Mouse (Mus musculus) gonadal fat pad, adult 2 months (tissue): ENCODE results near the gene Abcb1a. TPM values are rescaled to one million over a fixed set of nuclear protein-coding genes. Genes with fewer than 3 reads are reported as not detected.

Experiments used
- DNase-seq: peaks from one replicate; pipeline ENCODE4 v3.0.0-alpha.2; 2012; ENCODE audit warnings: low read depth
- polyA plus RNA-seq: library from polyadenylated mRNA; depleted of rRNA; stranded (reverse); fragments of >200 nt; gene quantifications from 2 replicates; pipeline ENCODE4 v1.2.3, GENCODE M21; 2012; rRNA removed

The Abcb1a gene
- polyA plus RNA-seq, result 5.2 and 5.8 TPM in 2 replicates

DNA sequence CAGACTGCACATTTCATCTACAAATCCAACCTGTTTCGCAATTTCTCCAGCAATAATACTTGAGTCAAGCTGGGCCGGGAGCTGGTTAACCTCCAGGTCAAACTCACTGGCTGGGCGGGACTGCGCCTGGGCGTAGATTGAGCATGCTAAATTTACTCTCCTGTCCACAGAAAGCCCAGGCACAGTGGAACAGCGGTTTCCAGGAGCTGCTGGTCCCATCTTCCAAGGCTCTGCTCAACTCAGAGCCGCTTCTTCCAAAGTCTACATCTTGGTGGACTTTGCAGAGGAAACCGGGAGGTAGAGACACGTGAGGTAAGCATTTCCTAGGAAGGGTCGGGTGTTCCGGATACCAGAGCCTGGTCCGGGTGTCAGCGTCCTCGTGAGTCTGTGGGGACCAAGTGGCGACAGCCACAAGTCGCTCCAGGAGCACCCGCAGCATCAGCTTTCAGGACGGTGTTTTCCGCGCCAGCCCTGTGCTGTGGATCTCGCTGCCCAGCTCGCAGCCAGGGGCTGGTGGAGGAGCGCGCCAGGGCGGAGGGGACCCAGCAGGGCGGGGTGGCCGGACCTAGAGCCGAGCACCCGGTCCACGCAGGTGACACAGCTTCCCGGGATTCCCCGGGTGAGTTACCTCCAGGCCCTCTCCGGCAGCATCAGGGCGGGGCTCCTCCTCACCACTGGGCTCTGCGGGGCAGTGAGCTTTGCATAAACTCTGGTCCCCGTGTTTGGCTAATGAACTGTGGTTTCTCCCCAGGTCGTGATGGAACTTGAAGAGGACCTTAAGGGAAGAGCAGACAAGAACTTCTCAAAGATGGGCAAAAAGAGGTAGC is at the start of gene Abcb1a:
TSS of gene Abcb1a (plus strand) at position 167 of the 827 bp plus-strand sequence.
- peak; percentile 9 for DNase-seq

DNA sequence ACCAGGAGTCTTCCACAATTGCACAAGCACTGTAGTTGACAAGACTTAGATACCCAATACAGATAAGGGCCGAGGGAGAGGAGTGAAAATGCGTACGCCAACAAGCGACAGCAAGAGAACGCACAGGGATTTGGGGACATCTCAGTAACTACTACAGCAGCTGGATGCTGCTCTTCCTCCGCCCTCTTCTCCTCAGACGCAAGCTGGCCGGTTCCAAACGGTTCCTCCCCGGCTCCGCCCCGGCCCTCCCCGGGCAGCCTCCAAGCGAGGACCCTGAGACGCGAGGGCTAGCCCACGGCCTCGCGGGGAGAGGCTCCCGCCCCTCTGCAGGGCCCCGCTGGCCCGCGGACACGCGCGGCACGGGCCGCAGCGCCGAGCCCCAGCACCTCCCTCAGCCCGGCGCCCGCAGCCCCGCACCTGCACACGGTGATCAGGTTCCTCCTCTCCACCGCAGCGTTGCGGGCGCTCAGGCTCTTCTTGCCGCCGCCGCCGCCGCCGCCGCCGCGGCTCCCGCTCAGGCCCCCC is 37.7 kb upstream of the Abcb1a start:
- DNase-seq, result no peak

DNA sequence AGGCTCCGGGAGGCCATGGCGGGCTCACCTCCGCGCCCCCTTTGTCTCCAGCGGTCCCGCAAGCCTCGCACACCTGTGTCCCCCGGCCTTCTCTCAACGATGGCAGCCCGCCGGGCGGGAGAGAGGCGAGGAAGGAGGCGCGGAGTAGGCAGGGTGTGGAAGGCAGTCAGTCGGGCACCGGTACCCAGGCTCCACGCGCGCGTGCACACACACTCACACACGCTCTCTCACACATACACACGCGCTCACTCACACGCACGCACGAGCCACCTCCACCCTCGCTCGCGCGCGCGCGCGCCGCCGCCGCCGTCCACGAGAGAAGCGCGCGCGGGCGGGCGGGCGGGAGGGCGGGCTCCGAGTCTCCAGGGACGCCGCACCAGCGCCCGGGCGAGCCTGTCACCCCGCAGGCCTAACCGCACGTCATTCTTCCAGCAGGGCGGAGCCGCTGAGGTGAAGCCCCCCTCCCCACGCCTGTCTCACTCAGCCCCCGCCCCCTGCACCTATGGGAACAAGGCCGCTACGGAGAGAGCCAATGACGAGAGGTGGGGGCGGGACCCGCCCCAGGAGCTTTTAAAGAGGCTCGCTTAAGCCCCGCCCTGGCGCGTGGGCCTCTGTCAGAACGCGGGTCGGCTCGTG is 37.2 kb upstream of the Abcb1a start, which contains the start of gene Rundc3b:
TSS of gene Rundc3b (minus strand) at position 357 of the 636 bp plus-strand sequence.
- peak; percentile 31 for DNase-seq

- no peak for DNase-seq
Observed at GRCm38 (mm10) chr5:8632901-8633300, 27.0 kb upstream of the Abcb1a start.

- DNase-seq, result no peak
Observed at GRCm38 (mm10) chr5:8634489-8634975, 25.3 kb upstream of the Abcb1a start.

GRCm38 (mm10) chr5:8648300-8648699 is 11.6 kb upstream of the Abcb1a start:
- no peak for DNase-seq

DNA sequence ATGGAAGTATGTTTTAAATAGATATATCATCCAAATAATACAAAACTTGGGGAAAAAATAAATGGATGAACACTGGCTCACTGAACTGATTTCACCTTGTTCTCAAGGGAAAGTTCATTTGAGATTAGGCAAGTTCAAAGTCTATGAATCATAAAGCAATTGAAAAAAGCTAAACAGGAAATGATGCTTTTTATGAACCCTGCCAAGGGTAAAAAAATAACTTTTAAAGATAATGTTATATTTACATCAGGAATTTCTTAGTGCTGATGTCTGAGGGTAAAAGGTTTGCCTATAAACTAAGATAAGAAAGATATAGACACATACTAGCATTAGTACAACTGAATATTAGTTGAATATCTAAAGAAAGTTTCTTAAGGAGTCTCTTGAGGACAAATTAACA is 11.1 kb upstream of the Abcb1a start:
- DNase-seq, result no peak

DNA sequence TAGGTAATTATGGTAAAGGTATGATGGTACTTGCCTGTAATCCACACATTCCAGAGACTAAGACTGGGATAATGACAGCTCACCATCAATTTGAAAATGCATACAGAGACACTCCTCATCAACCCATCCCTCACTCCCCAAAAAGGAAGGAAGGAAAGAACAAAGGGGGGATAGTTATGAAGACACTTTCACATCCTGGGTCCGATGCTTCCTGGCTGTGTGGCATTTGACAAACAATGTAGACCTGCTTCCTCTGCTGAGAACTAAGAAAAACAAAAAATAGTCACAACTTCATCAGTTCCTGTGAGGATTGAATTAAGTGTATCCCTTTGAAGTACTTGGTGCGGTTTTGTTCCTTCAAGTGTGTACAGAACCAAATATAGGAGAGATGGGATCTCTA is 7.8 kb upstream of the Abcb1a start:
- no peak for DNase-seq

DNA sequence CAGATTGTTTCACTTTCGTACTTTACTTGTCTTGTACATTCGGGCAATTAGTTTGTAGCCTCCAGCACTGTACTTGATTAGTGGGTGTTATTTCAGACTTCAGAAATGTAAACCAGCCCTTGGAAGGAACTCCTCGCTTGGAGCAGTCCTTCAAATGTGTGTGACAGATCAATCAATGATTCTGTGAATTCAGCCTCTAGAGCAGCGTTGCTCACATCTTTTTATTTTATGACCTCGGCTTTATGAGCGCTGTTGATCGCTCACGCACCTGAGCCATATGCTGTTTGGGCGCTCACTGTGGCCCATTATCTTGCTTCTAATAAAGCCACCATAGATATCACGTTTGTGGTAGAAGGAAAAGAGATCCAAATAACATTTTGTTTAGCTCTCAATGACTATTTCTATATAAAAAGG is 868 bp downstream of the Abcb1a start:
- DNase-seq, result no peak

- DNase-seq, result no peak
Observed at GRCm38 (mm10) chr5:8664678-8665077, 4.8 kb downstream of the Abcb1a start.

DNA sequence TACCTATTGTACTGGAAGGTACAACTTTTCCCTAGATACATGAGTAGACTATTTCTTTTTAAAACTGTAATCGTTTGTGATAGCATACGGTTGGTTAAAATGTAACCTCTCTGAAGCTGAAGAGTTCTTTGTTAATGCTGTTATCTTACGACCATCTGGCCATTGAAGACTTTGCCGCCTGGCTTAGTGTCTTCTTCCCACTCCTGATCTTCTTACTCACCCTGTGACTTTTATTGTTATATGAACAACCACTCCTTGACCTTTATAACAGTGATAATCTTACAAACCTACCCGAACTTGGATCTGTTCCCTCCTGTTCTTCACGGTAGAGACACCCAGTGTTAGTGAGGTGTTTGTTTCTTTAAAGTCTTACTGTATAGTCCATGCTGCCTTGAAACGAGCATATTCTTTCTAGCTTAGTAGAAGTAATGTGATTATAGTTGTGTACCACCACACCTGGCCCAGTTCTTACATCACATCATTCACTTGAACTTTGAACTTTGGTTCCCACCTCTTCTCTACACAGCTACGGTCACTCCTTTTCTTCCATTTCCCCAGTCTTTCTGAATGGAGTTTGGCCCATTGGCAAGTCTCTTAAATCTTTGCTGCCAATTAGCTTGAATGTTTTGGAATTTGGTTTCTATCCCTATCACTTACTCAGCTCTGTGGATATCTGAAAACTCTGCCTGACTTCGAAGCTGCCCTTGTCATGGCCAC is 8.0 kb downstream of the Abcb1a start:
- no peak for DNase-seq

DNA sequence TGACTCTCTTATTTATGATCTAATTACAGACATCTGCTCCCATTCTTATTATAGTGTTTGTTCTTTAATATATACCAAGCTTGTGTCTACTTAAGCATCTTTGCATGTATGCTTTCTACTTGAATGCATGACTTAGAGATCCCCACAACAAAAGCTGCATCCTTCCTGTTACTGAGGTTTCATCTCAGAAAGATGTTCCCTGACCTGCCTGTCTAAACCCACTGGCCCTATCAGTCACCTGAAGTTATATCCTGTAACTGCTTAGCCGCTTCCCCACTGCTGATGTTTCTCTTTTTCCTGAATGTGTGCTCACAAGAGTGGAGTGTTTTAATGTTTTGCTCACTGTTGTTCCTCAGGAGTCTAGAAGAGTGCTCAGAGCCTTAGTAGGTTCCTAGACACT is 9.7 kb downstream of the Abcb1a start:
- DNase-seq, result no peak

DNA sequence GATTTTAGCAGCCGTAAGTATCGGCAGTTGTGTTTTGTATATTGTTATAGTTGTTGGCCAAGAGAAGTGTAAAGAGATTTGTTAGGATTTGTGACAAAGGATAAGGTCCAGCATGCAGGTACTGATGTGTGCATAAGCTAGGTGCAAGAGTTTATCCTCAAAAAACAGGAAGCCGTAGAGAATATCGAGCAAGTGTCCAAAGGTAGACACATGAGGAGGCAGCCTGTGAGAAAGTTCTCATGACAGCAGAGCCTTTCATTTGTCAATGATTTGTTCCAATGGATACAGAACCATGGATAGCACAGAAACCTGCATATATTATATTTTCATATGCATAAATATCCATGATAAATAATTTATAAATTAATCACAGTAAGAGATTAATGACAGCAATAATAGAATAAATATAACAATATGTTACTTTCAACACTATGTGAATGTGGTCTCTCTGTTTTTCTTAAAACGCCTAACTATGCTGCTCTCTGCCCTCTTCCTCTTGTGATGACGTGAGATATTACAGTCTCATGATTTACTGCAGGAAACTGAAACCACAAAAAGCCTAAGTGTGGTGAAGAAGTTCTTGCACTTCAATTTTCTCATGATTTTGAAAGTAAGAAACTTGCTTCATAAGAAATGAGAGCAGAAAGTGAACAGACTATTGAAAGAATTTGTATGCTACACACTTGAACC is 15.5 kb downstream of the Abcb1a start:
- no peak for DNase-seq

GRCm38 (mm10) chr5:8675952-8676262 is 16.0 kb downstream of the Abcb1a start:
- no peak for DNase-seq

DNA sequence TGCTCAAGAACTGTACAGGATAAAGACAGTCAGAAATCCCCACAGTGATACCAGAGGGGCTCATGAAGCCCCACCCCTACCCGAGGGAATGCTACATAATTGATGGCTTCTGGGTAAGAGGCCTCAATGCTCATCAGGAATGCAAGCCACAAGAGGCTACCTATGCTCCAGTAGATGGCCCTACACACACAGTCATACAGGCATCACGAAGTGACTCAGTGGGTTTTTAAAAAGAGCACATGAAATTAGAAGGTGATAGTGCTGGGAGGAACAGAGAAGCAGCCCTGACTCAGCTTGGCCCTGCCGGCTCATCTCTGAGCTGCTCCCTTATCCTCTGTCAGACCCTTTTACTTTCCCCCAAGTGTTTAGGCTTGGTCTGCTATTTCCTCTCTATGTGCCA is 21.3 kb downstream of the Abcb1a start:
- DNase-seq, result no peak

DNA sequence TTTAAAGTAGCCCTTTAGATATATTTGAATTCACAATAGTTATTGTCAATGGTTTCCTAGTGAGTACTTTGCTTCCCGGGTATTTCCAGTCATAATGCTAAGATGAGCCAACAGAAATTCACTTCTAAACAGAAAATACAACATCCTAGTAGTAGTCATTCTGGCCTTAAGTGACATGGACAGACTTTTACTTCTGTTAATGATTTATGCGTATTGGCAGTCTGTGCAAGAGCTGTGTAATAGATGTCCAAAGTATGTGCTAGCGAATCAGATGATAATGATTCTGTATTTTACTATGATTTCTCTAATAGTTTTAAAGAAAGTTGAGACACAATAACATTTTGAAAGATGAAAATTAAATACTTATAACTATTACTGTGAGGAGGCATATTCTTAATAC is 23.8 kb downstream of the Abcb1a start:
- DNase-seq, result no peak

DNA sequence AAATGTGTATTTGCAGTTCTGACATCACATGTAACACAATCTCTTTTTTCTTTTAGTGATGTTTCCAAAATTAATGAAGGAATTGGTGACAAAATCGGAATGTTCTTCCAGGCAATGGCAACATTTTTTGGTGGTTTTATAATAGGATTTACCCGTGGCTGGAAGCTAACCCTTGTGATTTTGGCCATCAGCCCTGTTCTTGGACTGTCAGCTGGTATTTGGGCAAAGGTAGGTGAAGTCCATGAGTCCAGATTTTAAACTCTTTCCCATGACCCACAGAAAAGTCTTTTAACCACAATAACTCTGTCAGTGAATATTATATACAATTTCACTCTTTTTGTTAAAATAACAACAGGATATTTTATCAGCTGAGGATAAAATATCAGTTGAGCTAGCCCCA is 26.2 kb downstream of the Abcb1a start:
- no peak for DNase-seq

- DNase-seq, result no peak
Observed at GRCm38 (mm10) chr5:8687550-8687949, 27.7 kb downstream of the Abcb1a start.

- no peak for DNase-seq
Observed at GRCm38 (mm10) chr5:8716061-8716460, 56.2 kb downstream of the Abcb1a start.

DNA sequence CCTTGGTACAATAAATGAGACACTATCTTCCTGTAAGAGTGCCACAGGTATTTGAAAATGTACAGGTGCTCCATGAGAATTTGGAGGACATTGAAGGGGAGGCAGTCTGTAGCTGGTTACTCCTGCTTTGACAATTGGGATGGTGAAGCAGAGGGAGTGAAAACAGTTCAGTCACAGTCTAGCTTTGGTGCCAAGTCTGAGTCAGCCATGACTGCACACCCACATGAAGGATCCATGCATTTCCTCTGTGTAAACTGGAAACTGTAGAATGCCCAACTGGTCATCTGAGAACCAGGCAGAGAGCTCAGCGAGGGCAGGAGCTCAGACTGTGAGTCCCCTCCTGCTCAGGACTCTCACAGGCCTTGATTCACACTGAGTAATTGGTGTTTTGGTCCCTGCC is 59.7 kb downstream of the Abcb1a start:
- no peak for DNase-seq

GRCm38 (mm10) chr5:8722224-8722623 is 62.3 kb downstream of the Abcb1a start:
- DNase-seq, result no peak

DNA sequence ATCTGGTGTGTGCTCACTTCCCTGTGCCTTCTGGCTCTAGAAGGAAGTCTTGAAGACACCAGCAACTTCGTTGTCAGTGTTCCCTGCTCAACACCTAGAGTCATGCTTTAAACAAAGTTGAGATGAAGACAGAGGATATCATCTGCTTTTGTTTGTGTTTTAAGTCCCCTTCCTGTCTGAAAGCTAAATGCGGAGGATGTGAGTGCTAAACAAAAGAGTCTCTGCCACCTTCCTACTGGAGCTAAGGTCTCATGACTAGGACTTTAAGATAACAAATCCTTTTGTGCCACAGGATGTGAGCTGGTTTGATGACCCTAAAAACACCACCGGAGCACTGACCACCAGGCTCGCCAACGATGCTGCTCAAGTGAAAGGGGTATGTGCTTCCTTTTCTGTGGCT is 63.0 kb downstream of the Abcb1a start:
- no peak for DNase-seq
